Mouse (Mus musculus) kidney, postnatal 25 days (tissue): Measurements from ENCODE around the gene Rabif.

ENCODE experiments used
- DNase-seq, 2 experiments: peaks; one replicate each; pipeline ENCODE4 v3.0.0; 2021; ENCODE audit warnings: mixed read lengths in 2 of 2

The Rabif gene

GRCm38 (mm10) chr1:134555871-134556670, 61.6 kb downstream of the Rabif start:
- DNase-seq, result peak; percentile 37 to 69

- peak; percentile 97 to 99 for DNase-seq
These were observed 62.3 kb downstream of the Rabif start for GRCm38 (mm10) chr1:134556671-134557218.
